Mouse (Mus musculus) heart, embryonic 15.5 days (tissue): Measurements from ENCODE around the gene Ttc33. TPM values are rescaled to one million over a fixed set of nuclear protein-coding genes. Genes with fewer than 3 reads are reported as not detected.
"Not testable (repeated sequence)": the region's sequence is repeated elsewhere in the genome, so short reads cannot be mapped to it uniquely, and the experiment has no call there.

ENCODE experiments used
- ATAC-seq: fragments of 200-750 bp; cut with Nextera tagmentation; replicated peaks from 2 replicates; pipeline ENCODE4 v1.8.0; 2017; ENCODE audit warnings: low read depth, moderate TSS enrichment; ENCODE audit not compliant: insufficient number of reproducible peaks, insufficient read depth, low FRiP score
- H3K27ac ChIP-seq: fragments of 300-500 bp; sonication (generic); 2 replicates; pipeline ENCODE4 v1.5.1; 2015; ENCODE audit warnings: mild to moderate bottlenecking, inconsistent platforms
- H3K27me3 ChIP-seq: fragments of 300-500 bp; sonication (generic); 2 replicates; pipeline ENCODE4 v1.6.1; 2015; ENCODE audit warnings: inconsistent platforms
- H3K36me3 ChIP-seq: fragments of 300-500 bp; sonication (generic); 2 replicates; pipeline ENCODE4 v1.6.1; 2015; ENCODE audit warnings: mild to moderate bottlenecking, inconsistent platforms
- H3K4me1 ChIP-seq: fragments of 300-500 bp; sonication (generic); replicated peaks from 2 replicates; pipeline ENCODE4 v1.6.1; 2015; ENCODE audit warnings: inconsistent platforms
- H3K4me2 ChIP-seq: fragments of 300-500 bp; sonication (generic); 2 replicates; pipeline ENCODE4 v1.6.1; 2015; ENCODE audit warnings: inconsistent platforms, mild to moderate bottlenecking, moderate library complexity
- H3K4me3 ChIP-seq: fragments of 300-500 bp; sonication (generic); 2 replicates; pipeline ENCODE4 v1.5.1; 2015; ENCODE audit warnings: mild to moderate bottlenecking, inconsistent platforms
- H3K9ac ChIP-seq: fragments of 300-500 bp; sonication (generic); 2 replicates; pipeline ENCODE4 v1.6.1; 2015; ENCODE audit warnings: mild to moderate bottlenecking, inconsistent platforms
- H3K9me3 ChIP-seq: fragments of 300-500 bp; sonication (generic); replicated peaks from 2 replicates; pipeline ENCODE4 v1.6.1; 2016; ENCODE audit warnings: inconsistent platforms
- WGBS: fragments of 180-500 bp; shearing (Covaris S2); methylation state at CpG from one replicate; pipeline ENCODE4 v1.1.7; 2015; ENCODE audit warnings: mixed read lengths; 5-methylcytosine and 5-hydroxymethylcytosine counted together
- polyA plus RNA-seq: library from polyadenylated mRNA; unstranded; fragments of >200 nt; fragmentation: Nextera tagmentation; extraction: Ambion mirVana; gene quantifications from 2 replicates; pipeline ENCODE4 v1.2.1, GENCODE M21; 2015

Gene Ttc33
- polyA plus RNA-seq, 1 experiment from 2014 or later: 33.7 TPM

DNA sequence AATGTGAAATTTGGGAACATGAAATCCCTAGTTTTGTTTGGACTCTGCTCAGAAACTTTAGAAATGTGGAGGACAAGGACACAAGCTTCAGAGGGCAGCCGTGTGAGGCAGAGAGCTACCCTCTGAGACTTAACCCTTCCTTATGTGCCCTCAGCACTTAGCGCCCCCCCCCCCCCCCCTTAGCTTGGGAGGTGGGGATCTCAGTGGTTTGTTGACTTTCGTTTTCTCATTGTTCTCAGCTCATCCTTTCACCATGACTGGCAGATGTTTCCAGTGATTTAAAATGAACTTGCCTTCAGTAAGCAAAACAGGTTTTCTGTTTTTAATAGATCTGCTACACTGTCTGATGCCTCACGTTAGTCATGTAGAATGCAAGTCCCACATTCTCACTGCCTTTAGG is 1.8 kb downstream of the Ttc33 start:
- 48% methylated on average over 4 of the region's 4 CpGs for WGBS
- Histone ChIP-seq H3K4me2 (no peak overlapping the region), H3K36me3 (peaks cover 22% of the 10 kb centered on the region), H3K4me1 (peaks cover 21% of the 10 kb centered on the region), H3K9me3 (no peaks in the 10 kb centered on the region), H3K9ac (no peak overlapping the region), H3K4me3 (no peak overlapping the region), H3K27me3 (no peaks in the 10 kb centered on the region), H3K27ac (no peak overlapping the region)
- ATAC-seq: no peak

DNA sequence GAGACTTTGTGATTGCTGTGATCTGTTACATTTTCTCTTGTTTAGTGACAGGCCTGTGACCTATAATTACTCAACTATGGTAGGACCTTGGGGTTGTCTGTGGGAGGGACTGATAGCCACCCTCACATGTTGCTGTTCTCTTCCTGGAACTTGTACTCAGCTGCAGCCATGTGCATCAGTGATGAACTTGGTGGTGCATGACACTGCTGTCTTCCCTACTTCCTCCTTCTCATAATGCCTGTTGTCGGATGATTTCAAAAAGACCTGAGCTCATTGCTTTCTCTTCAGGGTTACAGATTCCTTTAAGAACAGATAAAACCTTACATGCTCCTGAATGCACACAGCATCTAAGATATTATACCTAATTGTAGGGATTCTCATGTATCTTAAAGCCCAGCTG is 2.7 kb downstream of the Ttc33 start:
- Histone ChIP-seq H3K9ac (no peak overlapping the region), H3K27me3 (no peaks in the 10 kb centered on the region), H3K36me3 (peaks cover 22% of the 10 kb centered on the region), H3K4me3 (no peak overlapping the region), H3K9me3 (no peaks in the 10 kb centered on the region), H3K4me1 (peaks cover 24% of the 10 kb centered on the region), H3K4me2 (no peak overlapping the region), H3K27ac (no peak overlapping the region)
- WGBS: 86% methylated on average over 1 of the region's 1 CpGs
- no peak for ATAC-seq

DNA sequence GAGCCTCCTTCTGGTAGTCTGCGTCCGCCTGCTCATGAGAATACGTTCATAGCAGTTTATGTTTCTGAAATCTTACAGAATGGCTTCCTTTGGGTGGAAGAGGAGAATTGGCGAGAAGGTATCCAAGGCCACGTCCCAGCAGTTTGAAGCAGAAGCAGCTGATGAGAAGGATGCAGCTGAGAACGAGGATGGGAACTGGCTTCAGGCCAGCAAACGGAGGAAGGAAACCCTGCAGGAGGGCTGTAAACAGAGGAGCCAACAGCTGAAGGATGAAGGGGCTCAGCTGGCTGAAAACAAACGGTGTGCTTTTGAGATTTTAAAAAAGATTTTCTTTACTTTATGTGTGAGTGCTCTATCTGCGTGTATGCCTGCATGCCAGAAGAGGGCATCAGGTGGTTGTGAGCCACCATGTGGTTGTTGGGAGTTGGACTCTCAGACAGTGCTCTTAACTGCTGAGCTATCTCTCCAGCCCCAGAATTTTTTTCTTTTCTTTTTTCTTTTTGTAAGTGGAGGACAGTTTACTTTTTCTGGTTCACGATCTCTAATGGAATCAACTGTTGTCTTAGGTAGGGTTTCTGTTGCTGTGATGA is 4.3 kb downstream of the Ttc33 start:
- Histone ChIP-seq H3K27ac (no peak overlapping the region), H3K4me2 (no peak overlapping the region), H3K4me3 (no peak overlapping the region), H3K27me3 (no peaks in the 10 kb centered on the region), H3K36me3 (peaks cover 22% of the 10 kb centered on the region), H3K9me3 (no peaks in the 10 kb centered on the region), H3K9ac (no peak overlapping the region), H3K4me1 (peaks cover 25% of the 10 kb centered on the region)
- 68% methylated on average over 10 of the region's 10 CpGs for WGBS
- ATAC-seq: no peak

DNA sequence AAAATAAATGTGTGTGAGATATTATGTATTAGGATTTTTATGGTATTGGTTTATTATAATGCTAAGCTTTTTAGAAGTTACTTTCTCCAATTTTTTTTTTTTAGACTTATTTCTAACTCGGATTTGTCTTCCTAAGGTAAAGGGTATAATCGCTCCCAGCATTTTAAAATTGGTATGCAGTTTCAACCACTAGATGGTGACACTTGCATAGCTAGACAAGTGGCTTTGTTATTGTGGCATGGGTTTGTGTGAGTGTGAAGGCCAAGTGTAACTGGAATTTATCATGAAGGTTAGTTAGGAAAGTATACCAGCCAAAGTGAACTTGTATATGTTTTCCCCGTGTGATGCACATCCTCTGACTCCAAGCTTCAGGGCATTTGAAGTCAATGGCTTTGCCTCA is 8.5 kb downstream of the Ttc33 start:
- H3K4me1 ChIP-seq: peaks cover 24% of the 10 kb centered on the region
- no peak overlapping the region for H3K4me3 ChIP-seq
- H3K9ac ChIP-seq: no peak overlapping the region
- ATAC-seq: no peak
- H3K4me2 ChIP-seq: no peak overlapping the region
- peaks cover 22% of the 10 kb centered on the region for H3K36me3 ChIP-seq
- H3K27me3 ChIP-seq: no peaks in the 10 kb centered on the region
- WGBS: 69% methylated on average over 3 of the region's 3 CpGs
- H3K9me3 ChIP-seq: no peaks in the 10 kb centered on the region
- H3K27ac ChIP-seq: no peak overlapping the region

DNA sequence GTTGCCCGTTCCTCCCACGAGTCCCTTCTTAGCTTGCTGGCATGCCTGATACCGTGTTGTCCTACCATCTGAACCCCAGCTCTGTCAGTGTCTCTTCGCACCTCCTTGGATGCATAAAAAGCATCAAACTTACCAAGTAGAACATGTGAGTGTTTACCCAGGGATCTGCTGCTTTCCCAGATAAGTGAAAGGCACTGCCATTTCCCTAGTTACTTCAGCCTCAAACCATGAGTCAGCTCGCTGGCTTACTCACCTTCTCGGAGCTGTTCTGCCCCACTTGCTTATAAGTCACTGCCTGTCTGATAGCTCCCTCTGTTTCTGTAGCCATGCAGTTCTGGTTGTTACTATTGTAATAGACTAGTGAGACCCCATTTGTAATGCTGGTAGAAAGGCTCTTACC is 9.1 kb downstream of the Ttc33 start:
- no peak overlapping the region for H3K27ac ChIP-seq
- no peak overlapping the region for H3K9ac ChIP-seq
- H3K27me3 ChIP-seq: no peaks in the 10 kb centered on the region
- H3K4me2 ChIP-seq: no peak overlapping the region
- H3K4me3 ChIP-seq: no peak overlapping the region
- peaks cover 24% of the 10 kb centered on the region for H3K4me1 ChIP-seq
- H3K9me3 ChIP-seq: no peaks in the 10 kb centered on the region
- 71% methylated on average over 6 of the region's 6 CpGs for WGBS
- no peak for ATAC-seq
- peaks cover 22% of the 10 kb centered on the region for H3K36me3 ChIP-seq

DNA sequence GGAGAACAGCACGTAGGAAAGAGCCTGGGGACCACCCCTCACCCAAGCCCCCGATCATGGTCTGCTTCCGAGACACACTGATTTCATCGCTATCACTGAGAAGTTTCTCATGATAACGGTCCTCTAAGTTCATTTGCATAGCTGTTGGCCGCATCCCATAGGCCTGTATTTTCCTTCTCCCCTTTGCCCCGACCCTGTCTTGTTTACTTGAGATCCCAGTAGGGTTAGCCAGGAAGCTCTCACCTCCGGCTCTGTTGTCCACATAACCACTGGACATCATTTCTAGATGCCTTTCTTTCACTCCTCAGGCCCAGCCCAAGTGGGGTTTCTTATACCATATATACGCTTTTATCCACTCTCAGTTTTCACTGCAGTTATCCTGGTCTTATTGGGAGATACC is 9.6 kb downstream of the Ttc33 start:
- Histone ChIP-seq H3K9me3 (no peaks in the 10 kb centered on the region), H3K27me3 (no peaks in the 10 kb centered on the region), H3K4me3 (no peak overlapping the region), H3K36me3 (peaks cover 18% of the 10 kb centered on the region), H3K9ac (no peak overlapping the region), H3K27ac (no peak overlapping the region), H3K4me1 (peaks cover 24% of the 10 kb centered on the region), H3K4me2 (no peak overlapping the region)
- WGBS: 70% methylated on average over 9 of the region's 9 CpGs
- no peak for ATAC-seq

DNA sequence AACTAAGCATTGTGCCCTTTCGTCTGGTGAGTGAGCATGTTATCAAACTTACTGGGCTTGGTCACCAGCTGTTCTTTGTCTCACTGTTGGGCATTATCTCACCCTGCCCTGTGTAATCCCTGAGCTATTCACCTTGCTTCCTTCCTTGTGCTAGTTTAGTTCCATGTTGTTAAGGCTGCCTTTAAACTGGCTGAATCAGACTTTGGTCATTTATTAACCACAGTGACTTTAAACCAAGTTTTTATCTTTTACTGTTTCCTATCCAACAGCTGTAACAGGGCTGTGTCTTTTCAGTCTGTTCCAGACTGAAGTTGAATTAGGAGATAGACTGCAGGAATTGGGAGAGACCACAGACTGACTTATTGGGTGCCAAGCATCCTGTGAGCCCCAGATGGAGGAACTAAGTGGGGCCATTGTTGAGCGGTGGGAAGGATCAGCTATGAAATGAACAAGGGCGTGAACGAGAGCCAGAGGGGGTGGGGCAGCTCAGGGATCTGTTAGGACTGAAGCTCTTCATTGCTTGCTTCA is 10.7 kb downstream of the Ttc33 start:
- H3K4me2 ChIP-seq: no peak overlapping the region
- no peak overlapping the region for H3K4me3 ChIP-seq
- H3K9ac ChIP-seq: no peak overlapping the region
- ATAC-seq: peak; percentile 64; the same call in 1 of the 2 replicates
- peak overlapping the region; percentile 8 for H3K27ac ChIP-seq
- 28% methylated on average over 4 of the region's 4 CpGs for WGBS
- no peaks in the 10 kb centered on the region for H3K9me3 ChIP-seq
- peaks cover 9% of the 10 kb centered on the region; the same call in 1 of the 2 replicates for H3K36me3 ChIP-seq
- H3K27me3 ChIP-seq: no peaks in the 10 kb centered on the region
- H3K4me1 ChIP-seq: peaks cover 24% of the 10 kb centered on the region

DNA sequence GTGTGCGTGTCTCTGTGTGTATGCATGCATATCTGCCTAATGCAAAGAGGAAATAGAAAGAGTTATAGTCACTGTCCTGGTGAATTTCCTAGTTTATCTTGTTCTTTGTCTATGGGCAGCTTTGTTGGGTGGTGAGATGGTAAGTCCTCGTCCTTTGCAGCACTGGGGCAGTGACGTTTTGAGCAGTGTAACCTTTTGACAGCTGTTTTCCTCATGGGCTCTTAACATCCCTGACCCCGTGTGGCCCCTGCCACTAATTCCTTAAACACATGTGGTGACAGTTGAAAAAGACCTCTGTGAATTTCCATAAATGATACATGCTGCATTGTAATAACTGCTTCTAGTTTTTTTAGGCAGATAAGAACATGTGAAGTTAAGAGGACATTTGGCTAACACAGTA is 11.4 kb downstream of the Ttc33 start:
- no peak for ATAC-seq
- Histone ChIP-seq H3K9me3 (no peaks in the 10 kb centered on the region), H3K4me3 (no peak overlapping the region), H3K36me3 (peaks cover 3% of the 10 kb centered on the region; the same call in 1 of the 2 replicates), H3K9ac (no peak overlapping the region), H3K4me2 (no peak overlapping the region), H3K27me3 (no peaks in the 10 kb centered on the region), H3K4me1 (peaks cover 24% of the 10 kb centered on the region), H3K27ac (0 out of 2 replicates have a peak overlapping the region, but pooled peaks have one; percentile 8)
- WGBS: 48% methylated on average over 4 of the region's 4 CpGs

DNA sequence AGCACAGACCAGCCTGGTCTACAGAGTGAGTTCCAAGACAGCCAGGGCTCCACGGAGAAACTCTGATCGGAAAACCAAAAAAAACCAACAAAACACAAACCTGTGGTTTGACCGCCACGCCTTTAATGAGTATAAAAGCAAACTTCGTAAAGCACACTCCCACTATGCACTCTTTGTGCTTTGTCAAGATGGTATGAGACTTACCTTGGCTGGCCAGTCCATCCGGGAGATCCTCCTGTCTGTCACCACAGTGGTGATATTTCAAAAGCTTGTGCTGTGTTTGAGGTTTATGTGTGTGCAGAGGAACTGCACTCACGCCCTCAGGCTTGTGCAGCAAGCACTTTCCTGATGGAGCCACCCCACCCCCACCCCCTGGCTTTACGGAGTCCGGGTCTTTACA is 19.9 kb downstream of the Ttc33 start:
- ATAC-seq: no peak
- H3K9ac ChIP-seq: no peak overlapping the region
- H3K4me3 ChIP-seq: no peak overlapping the region
- WGBS: 83% methylated on average over 9 of the region's 9 CpGs
- H3K9me3 ChIP-seq: no peaks in the 10 kb centered on the region
- H3K4me2 ChIP-seq: no peak overlapping the region
- H3K36me3 ChIP-seq: no peaks in the 10 kb centered on the region; the same call in 1 of the 2 replicates
- no peaks in the 10 kb centered on the region for H3K27me3 ChIP-seq
- H3K4me1 ChIP-seq: no peaks in the 10 kb centered on the region
- H3K27ac ChIP-seq: no peak overlapping the region

DNA sequence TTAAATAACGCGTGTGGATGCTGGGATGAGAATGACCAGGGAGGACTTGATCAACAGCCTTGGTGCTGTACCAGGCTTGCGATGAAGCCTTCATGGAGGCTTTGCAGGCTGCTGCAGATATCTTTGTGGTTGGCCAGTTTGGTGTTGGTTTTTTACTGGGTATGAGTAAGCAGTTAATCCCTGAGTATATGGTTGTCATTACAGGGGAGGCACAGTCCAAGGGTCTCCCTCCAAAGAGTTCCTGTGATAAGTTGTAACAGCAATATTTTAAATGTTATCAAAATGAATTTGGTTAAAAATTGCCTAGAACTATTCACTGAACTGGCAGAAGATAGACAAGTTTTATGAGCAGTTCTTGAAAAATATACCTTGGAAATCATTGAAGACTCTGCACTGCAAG is 23.8 kb downstream of the Ttc33 start:
- Histone ChIP-seq H3K9me3 (no peaks in the 10 kb centered on the region), H3K27me3 (no peaks in the 10 kb centered on the region), H3K4me3 (no peak overlapping the region), H3K27ac (no peak overlapping the region), H3K4me2 (no peak overlapping the region), H3K9ac (no peak overlapping the region), H3K36me3 (0 out of 2 replicates have a peak, but pooled peaks cover 7% of the 10 kb centered on the region), H3K4me1 (peaks cover 4% of the 10 kb centered on the region; the same call in 1 of the 2 replicates)
- 98% methylated on average over 3 of the region's 3 CpGs for WGBS
- no peak for ATAC-seq

DNA sequence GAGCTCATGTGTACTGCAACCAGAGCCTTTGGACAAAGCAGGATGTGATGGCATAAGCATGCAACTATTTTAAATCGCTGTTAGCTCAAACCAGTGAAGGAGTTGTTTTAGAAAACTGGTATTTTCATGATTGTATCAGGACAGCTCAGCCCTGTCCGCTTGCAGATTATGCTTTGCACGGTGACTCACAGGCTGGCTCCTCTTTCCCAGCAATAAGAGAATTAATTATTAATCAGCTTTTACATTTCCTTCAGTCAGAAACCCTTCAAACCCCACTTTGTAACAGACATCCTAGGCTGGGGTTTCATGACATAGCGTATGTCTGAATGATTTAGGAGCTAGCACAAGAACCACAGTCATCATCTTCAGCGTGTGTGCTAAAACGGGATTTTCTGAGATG is 35.2 kb downstream of the Ttc33 start:
- no peak for ATAC-seq
- Histone ChIP-seq H3K27ac (no peak overlapping the region), H3K27me3 (no peaks in the 10 kb centered on the region), H3K9me3 (no peaks in the 10 kb centered on the region), H3K4me3 (no peak overlapping the region), H3K4me1 (no peaks in the 10 kb centered on the region), H3K9ac (no peak overlapping the region), H3K36me3 (no peaks in the 10 kb centered on the region; the same call in 1 of the 2 replicates), H3K4me2 (no peak overlapping the region)
- 88% methylated on average over 6 of the region's 6 CpGs for WGBS

DNA sequence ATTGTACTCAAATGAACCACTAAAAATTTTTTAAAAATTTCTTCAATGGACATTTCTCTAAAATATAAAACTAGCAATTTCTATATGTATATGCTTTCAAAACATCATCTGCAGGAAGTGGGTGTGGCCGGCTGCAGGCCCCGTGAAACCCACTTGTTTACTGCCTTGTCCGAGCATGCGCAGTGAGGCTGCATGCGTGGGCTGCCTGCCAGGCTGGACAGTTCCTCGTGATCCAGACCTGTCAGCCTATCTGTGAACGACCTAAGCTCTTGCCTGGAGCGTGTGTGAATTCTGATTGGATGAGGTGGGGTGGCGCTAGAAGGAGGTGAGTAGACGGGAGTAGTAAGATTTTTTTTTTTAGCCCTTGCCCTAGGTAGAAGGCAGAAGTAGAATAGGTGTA is 45.4 kb downstream of the Ttc33 start:
- H3K9me3 ChIP-seq, H3K4me1 ChIP-seq, H3K36me3 ChIP-seq, H3K4me2 ChIP-seq, H3K4me3 ChIP-seq, H3K9ac ChIP-seq, ATAC-seq, H3K27me3 ChIP-seq, H3K27ac ChIP-seq: not testable (repeated sequence)
- WGBS: 70% methylated on average over 10 of the region's 10 CpGs
